Mouse (Mus musculus) intestine, embryonic 14.5 days (tissue): ENCODE data around the gene Arsk. TPM values are rescaled to one million over a fixed set of nuclear protein-coding genes. Genes with fewer than 3 reads are reported as not detected.
A peak's percentile ranks its signal among the peaks of the same experiment; 100 is the strongest.

Experiments used
- ATAC-seq: fragments of 200-750 bp; cut with Nextera tagmentation; replicated peaks from 2 replicates; pipeline ENCODE4 v1.8.0; 2017; ENCODE audit warnings: low read depth, moderate number of reproducible peaks, moderate TSS enrichment, moderate library complexity; ENCODE audit not compliant: low FRiP score, low TSS enrichment
- DNase-seq: peaks from one replicate; pipeline ENCODE4 v3.0.0-alpha.2; 2018; ENCODE audit warnings: low spot score
- H3K27ac ChIP-seq: fragments of 300-500 bp; sonication (generic); 2 replicates; pipeline ENCODE4 v1.5.1; 2014; ENCODE audit warnings: low read depth, mild to moderate bottlenecking, control low read depth
- H3K27me3 ChIP-seq: fragments of 300-500 bp; sonication (generic); replicated peaks from 2 replicates; pipeline ENCODE4 v1.6.1; 2014; ENCODE audit warnings: low read length, control low read depth; ENCODE audit not compliant: control insufficient read depth, insufficient read depth
- H3K36me3 ChIP-seq: fragments of 300-500 bp; sonication (generic); 2 replicates; pipeline ENCODE4 v1.6.1; 2014; ENCODE audit warnings: low read length, control low read depth; ENCODE audit not compliant: control insufficient read depth, insufficient read depth
- H3K4me1 ChIP-seq: fragments of 300-500 bp; sonication (generic); replicated peaks from 2 replicates; pipeline ENCODE4 v1.6.1; 2014; ENCODE audit warnings: low read length, control low read depth, mixed read lengths; ENCODE audit not compliant: control insufficient read depth, insufficient read depth
- H3K4me2 ChIP-seq: fragments of 300-500 bp; sonication (generic); 2 replicates; pipeline ENCODE4 v1.6.1; 2014; ENCODE audit warnings: low read length
- H3K4me3 ChIP-seq: fragments of 300-500 bp; sonication (generic); 2 replicates; pipeline ENCODE4 v1.5.1; 2014; ENCODE audit warnings: low read depth, low read length, control low read depth, mixed read lengths
- H3K9ac ChIP-seq: fragments of 300-500 bp; sonication (generic); 2 replicates; pipeline ENCODE4 v1.6.1; 2014; ENCODE audit warnings: mild to moderate bottlenecking, low read length
- H3K9me3 ChIP-seq: fragments of 300-500 bp; sonication (generic); 2 replicates; pipeline ENCODE4 v1.6.1; 2016; ENCODE audit warnings: low read length, control low read depth; ENCODE audit not compliant: control insufficient read depth
- WGBS: fragments of 180-500 bp; shearing (Covaris S2); extraction: QIAGEN DNeasy Blood & Tissue Kit; methylation state at CpG from one replicate; pipeline ENCODE4 v1.1.7; 2014; 5-methylcytosine and 5-hydroxymethylcytosine counted together
- polyA plus RNA-seq: library from polyadenylated mRNA; unstranded; fragments of >200 nt; fragmentation: Nextera tagmentation; extraction: Ambion mirVana; gene quantifications from 2 replicates; pipeline ENCODE4 v1.2.1, GENCODE M21; 2014

Gene Arsk
- polyA plus RNA-seq, 1 experiment from 2014 or later: 4.9 TPM

DNA sequence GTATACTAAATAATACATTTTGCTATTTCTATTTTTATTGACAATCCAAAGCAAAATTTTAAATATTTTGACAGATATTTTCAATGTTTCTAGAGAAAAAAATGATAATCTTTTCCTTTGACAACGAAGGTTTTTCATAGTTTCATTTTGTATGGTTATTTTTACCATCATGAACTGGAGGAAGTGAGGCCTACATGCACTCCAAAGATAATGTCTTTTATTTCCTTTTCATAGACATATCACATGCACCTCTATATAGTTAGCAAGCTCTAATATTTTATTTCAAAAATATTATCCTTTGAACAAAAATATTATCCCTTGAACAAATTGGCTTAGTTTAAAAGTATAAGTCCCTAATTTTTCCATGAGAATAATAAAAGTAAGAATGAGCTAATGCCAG, 24.1 kb downstream of the Arsk start:
- Histone ChIP-seq H3K4me3 (no peak overlapping the region), H3K4me1 (no peaks in the 10 kb centered on the region), H3K9me3 (no peaks in the 10 kb centered on the region), H3K4me2 (no peak overlapping the region), H3K36me3 (no peaks in the 10 kb centered on the region), H3K27ac (no peak overlapping the region), H3K27me3 (no peaks in the 10 kb centered on the region), H3K9ac (no peak overlapping the region)
- DNase-seq: no peak
- WGBS: 75% methylated on average over 1 of the region's 1 CpGs
- ATAC-seq: no peak

DNA sequence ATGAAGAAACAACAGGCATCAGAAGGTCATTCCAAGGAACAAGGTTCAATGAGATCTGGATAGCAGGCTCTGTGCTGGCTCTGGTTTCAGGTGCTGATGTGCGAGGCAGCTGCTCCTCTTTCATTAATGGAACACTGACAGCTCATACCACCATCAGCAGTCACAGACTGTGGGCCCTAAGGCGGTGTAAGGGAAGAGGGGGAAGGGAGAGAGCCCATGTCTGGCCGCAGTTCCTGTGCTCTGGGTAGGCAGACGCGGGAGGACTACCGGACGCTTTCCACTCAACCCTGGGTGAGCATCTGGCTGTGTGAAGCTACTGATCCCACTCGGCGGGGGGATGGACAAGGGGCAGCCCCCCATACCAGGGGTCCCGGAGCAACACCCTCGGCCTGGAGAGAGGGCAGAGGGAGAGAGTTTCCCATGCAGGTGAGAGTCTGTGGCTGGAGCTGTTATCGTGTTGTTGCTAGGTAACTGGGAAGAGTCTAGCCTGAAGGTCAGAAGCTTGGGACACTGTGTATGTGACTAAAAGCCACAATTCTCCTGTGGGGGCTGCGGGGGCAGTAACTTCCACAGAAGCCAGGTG, 34.0 kb downstream of the Arsk start:
- Histone ChIP-seq H3K27me3 (no peaks in the 10 kb centered on the region), H3K4me3 (no peak overlapping the region), H3K4me2 (no peak overlapping the region), H3K27ac (no peak overlapping the region), H3K36me3 (peaks cover 3% of the 10 kb centered on the region; the same call in 1 of the 2 replicates), H3K9ac (no peak overlapping the region), H3K4me1 (no peaks in the 10 kb centered on the region), H3K9me3 (no peaks in the 10 kb centered on the region)
- 86% methylated on average over 13 of the region's 13 CpGs for WGBS
- no peak for ATAC-seq
- no peak for DNase-seq

DNA sequence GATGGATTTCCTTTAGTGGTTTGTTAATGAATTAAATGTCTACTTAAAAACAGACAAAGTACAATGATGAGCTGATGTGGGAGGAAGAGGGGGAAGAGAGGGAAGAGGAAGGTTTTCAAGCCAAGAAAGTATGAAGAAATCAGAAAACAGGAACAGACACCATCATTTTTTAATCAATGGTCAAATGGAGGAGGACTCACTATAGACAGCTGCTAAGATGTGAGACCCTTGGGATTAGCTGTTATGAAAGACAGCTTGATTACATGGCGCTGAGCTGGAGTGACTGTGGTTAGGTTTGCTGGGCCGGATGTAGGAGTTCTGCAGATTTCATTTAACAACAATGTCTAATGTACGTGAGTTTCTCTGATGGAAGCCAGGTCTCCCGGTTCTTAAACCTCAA, 34.9 kb downstream of the Arsk start:
- DNase-seq: no peak
- Histone ChIP-seq H3K9ac (no peak overlapping the region), H3K9me3 (no peaks in the 10 kb centered on the region), H3K4me2 (no peak overlapping the region), H3K4me1 (no peaks in the 10 kb centered on the region), H3K36me3 (peaks cover 3% of the 10 kb centered on the region; the same call in 1 of the 2 replicates), H3K27me3 (no peaks in the 10 kb centered on the region), H3K27ac (no peak overlapping the region), H3K4me3 (no peak overlapping the region)
- 85% methylated on average over 4 of the region's 4 CpGs for WGBS
- no peak for ATAC-seq

DNA sequence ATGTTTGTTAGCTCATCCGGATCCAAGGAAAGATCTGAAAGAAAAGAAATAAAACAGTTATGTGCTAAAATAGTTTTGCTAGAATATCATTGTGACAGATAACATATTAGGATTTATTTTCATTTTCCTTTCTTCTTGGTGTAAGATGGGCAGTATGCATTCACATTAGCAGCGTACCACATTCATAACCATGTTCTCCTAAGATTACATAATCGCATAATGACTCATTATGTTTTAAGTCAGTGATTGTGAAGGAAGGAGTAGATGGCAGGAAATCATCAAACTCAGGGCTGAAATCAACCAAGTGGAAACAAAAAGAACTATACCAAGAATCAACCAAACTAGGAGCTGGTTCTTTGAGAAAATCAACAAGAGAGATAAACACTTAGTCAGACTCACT, 35.9 kb downstream of the Arsk start:
- no peak overlapping the region for H3K4me3 ChIP-seq
- H3K9ac ChIP-seq: no peak overlapping the region
- WGBS: 90% methylated on average over 3 of the region's 3 CpGs
- H3K9me3 ChIP-seq: no peaks in the 10 kb centered on the region
- H3K4me2 ChIP-seq: no peak overlapping the region
- no peak overlapping the region for H3K27ac ChIP-seq
- DNase-seq (no peak), ATAC-seq (no peak)
- H3K4me1 ChIP-seq: no peaks in the 10 kb centered on the region
- 0 out of 2 replicates have a peak, but pooled peaks cover 5% of the 10 kb centered on the region for H3K27me3 ChIP-seq
- peaks cover 3% of the 10 kb centered on the region; the same call in 1 of the 2 replicates for H3K36me3 ChIP-seq

DNA sequence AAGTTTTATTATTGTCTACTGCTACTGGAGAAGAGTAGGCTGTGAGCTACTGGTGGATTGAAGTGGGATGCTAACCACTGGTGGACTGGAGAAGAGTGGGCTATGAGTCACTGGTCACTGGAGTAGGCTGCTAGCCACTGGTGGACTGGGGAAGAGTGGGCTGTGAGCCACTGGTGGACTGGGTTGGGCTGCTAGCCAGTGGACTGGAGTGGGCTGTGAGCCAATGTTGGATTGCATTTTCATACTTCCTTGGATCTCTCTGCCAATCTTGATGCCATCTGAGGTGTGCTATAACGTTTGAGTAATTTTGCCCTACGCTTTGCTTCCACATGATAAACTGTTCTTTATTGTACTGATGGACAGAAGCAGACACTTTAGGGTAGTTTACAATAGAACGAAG, 36.3 kb downstream of the Arsk start:
- no peak for DNase-seq
- Histone ChIP-seq H3K9me3 (no peaks in the 10 kb centered on the region), H3K4me1 (no peaks in the 10 kb centered on the region), H3K4me2 (no peak overlapping the region), H3K36me3 (peaks cover 3% of the 10 kb centered on the region; the same call in 1 of the 2 replicates), H3K27ac (no peak overlapping the region), H3K4me3 (no peak overlapping the region), H3K27me3 (peaks cover 10% of the 10 kb centered on the region; the same call in 1 of the 2 replicates), H3K9ac (no peak overlapping the region)
- no peak for ATAC-seq
- 86% methylated on average over 3 of the region's 3 CpGs for WGBS

DNA sequence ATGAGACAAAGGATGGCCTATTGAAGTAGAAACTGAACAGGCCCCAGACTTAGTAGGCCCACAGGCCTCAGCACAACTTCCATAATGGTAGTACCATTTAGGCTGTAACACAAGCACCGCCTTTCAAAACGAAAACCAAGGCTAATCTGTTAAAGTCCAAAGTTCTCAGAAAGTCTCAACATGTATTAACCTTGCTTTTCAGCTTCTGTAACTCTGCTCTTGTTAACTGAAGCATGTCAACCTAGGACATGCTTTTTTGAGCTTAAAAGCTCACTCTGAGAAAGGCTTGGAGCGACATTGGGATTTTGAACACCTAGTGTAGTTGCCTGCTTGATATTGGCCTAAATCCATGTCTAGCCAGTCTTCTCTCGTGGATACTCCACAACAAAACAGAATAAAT, 38.9 kb downstream of the Arsk start:
- no peaks in the 10 kb centered on the region for H3K9me3 ChIP-seq
- ATAC-seq: no peak
- no peak overlapping the region for H3K27ac ChIP-seq
- H3K4me3 ChIP-seq: no peak overlapping the region
- no peak overlapping the region for H3K4me2 ChIP-seq
- no peak for DNase-seq
- H3K4me1 ChIP-seq: peaks cover 8% of the 10 kb centered on the region; the same call in 1 of the 2 replicates
- peaks cover 35% of the 10 kb centered on the region for H3K27me3 ChIP-seq
- H3K9ac ChIP-seq: no peak overlapping the region
- 89% methylated on average over 4 of the region's 4 CpGs for WGBS
- H3K36me3 ChIP-seq: no peaks in the 10 kb centered on the region

DNA sequence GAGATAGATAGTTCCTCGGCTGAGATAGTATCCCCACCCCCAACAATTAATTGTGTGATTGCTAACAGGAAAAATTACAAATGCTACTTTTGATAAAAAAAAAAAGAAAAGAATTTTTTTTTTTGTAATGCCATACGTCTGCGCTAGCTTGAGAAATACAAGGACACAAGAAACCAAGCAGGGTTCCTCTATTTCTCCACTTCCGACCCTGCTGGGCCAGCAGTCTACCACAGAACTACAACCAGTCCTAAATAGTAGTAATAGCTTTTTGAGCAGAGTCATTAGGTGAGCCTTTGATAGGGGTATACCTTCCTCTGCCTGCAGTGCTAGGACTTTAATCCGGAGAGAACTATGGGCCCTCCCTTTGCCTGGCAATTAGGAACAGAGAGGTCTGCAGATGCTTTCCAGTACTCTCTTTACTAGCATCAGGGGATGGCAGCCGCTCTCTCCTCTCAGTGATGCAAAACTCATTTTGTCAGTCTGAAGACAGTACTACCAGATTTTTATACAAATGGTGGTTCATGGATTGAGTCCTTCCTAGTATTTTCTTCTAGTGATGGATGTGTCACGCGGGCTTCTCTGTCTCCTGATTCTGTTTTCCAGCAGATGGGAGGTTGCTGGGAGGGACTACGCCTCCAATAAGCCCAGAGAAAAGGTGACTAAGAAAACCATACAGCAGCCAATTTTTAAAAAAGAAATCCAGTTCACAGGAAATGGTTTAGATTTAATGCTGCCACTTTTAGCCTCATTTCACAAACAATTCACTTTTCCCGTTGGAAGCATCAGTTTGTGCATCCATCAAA, 41.0 kb downstream of the Arsk start:
- Histone ChIP-seq H3K4me2 (no peak overlapping the region), H3K9ac (no peak overlapping the region), H3K4me1 (peaks cover 8% of the 10 kb centered on the region; the same call in 1 of the 2 replicates), H3K27me3 (peaks cover 50% of the 10 kb centered on the region), H3K9me3 (no peaks in the 10 kb centered on the region), H3K36me3 (no peaks in the 10 kb centered on the region), H3K27ac (no peak overlapping the region), H3K4me3 (no peak overlapping the region)
- 65% methylated on average over 10 of the region's 10 CpGs for WGBS
- no peak for ATAC-seq
- DNase-seq: no peak

DNA sequence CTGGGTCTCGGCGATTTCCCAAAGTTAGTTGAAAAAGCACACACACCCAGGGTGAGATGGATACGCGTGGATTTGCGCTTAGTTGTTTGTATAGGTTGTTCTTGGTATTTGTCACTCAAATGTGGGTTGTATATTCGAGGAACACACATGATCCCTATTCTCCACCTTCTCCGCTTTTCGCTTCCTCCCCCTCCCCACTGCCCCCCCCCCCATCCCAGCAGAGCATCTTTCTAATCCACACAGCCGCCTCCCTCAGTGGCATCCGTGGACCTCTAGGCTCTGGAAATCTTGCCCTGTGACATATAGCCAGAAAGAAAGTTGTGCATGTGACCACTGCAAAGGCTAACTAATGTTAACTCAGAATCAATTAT, 41.6 kb downstream of the Arsk start, which contains the start of gene Gpr150:
TSS of gene Gpr150 (minus strand) at position 101 of the 371 bp plus-strand sequence.
- no peak for ATAC-seq
- H3K9ac ChIP-seq: no peak within 1 kb of the TSS; the same call in 1 of the 2 replicates
- 22% methylated on average over 10 of the region's 10 CpGs for WGBS

More for the DNA sequence above, 41.6 kb downstream of the Arsk start, which contains the start of gene Gpr150:
- no peaks in the 10 kb centered on the region for H3K9me3 ChIP-seq
- peak within 1 kb of the TSS; percentile 85 for H3K4me2 ChIP-seq
- peaks cover 8% of the 10 kb centered on the region; the same call in 1 of the 2 replicates for H3K4me1 ChIP-seq
- peaks cover 50% of the 10 kb centered on the region for H3K27me3 ChIP-seq
- peak within 1 kb of the TSS; percentile 31 for H3K4me3 ChIP-seq
- DNase-seq: no peak
- H3K36me3 ChIP-seq: no peaks in the 10 kb centered on the region
- H3K27ac ChIP-seq: no peak within 1 kb of the TSS
